ENCODE assay signal across 27 mouse cellular contexts in genomic region chr2:158276878-158277277, GRCm38 (mm10). TPM values are rescaled to one million over a fixed set of nuclear protein-coding genes. Genes with fewer than 3 reads are reported as not detected.
"Had no signal": no experiment of that assay in that cellular context is flagged by ENCODE, and none has a peak within 500 bp of the region (broad histone marks: within the 10 kb centered on the region; RNA-seq: fewer than 3 reads in every experiment).

No protein-coding gene starts in this region.

- H3K4me3 ChIP-seq: left cerebral cortex, adult 2 months; midbrain, embryonic 13.5 days; neural tube, embryonic 12.5 days; neural tube, embryonic 15.5 days had no signal

- ATAC-seq: intestine, postnatal 0 days; midbrain, embryonic 13.5 days had no signal

- H3K9ac ChIP-seq: liver, embryonic 14.5 days; midbrain, embryonic 13.5 days; neural tube, embryonic 12.5 days; neural tube, embryonic 15.5 days had no signal

- H3K27ac ChIP-seq: left cerebral cortex, adult 2 months; liver, embryonic 14.5 days; macrophage; midbrain, embryonic 13.5 days; neural tube, embryonic 12.5 days; neural tube, embryonic 15.5 days had no signal

- DNase-seq: kidney, adult 8-10 months; layer of hippocampus, postnatal 36 days; lung, adult 18-20 months; right cerebral cortex, adult 18-20 months; thymus, postnatal 25 days had no signal

- H3K4me2 ChIP-seq: liver, embryonic 11.5 days; midbrain, embryonic 13.5 days; neural tube, embryonic 12.5 days; neural tube, embryonic 15.5 days had no signal

- H3K36me3 ChIP-seq: midbrain, embryonic 13.5 days; neural tube, embryonic 12.5 days; neural tube, embryonic 15.5 days had no signal

- H3K27me3 ChIP-seq: midbrain, embryonic 13.5 days; neural tube, embryonic 12.5 days; neural tube, embryonic 15.5 days had no signal

- H3K4me1 ChIP-seq: midbrain, embryonic 13.5 days had no signal

- H3K9me3 ChIP-seq: midbrain, embryonic 13.5 days; neural tube, embryonic 12.5 days; neural tube, embryonic 15.5 days had no signal

RNA-seq across cellular contexts. Expression of gene Bpi, which starts 19.0 kb away (rescaled TPM):
- total RNA-seq: layer of hippocampus, adult 8-10 months; layer of hippocampus, postnatal 10 days; layer of hippocampus, postnatal 36 days; left cerebral cortex, adult 2 months; left cerebral cortex, postnatal 10 days; left cerebral cortex, postnatal 36 days; megakaryocyte, adult 5-6 weeks had no signal
- polyA plus RNA-seq: intestine, embryonic 14.5 days; intestine, postnatal 0 days; kidney, embryonic 16.5 days; limb, embryonic 11.5 days; liver, embryonic 11.5 days; liver, embryonic 14.5 days; lung, embryonic 16.5 days; macrophage; midbrain, embryonic 13.5 days; midbrain, postnatal 0 days; neural tube, embryonic 12.5 days; neural tube, embryonic 15.5 days; small intestine, adult 2 months; spleen, adult 2 months; stomach, embryonic 14.5 days; thymus, postnatal 0 days had no signal

RNA-seq across cellular contexts. Expression of gene D630003M21Rik, which starts 47.9 kb away (rescaled TPM):
- total RNA-seq: megakaryocyte, adult 5-6 weeks had no signal
- polyA plus RNA-seq: macrophage had no signal
